Mouse (Mus musculus) telencephalon, adult 2 months (tissue): Measurements from ENCODE around the gene Abcg8.
A peak's percentile ranks its signal among the peaks of the same experiment; 100 is the strongest.

Source experiments
- DNase-seq: peaks from one replicate; pipeline ENCODE4 v3.0.0-alpha.2; 2011; ENCODE audit warnings: low read depth, low spot score

Gene Abcg8

DNA sequence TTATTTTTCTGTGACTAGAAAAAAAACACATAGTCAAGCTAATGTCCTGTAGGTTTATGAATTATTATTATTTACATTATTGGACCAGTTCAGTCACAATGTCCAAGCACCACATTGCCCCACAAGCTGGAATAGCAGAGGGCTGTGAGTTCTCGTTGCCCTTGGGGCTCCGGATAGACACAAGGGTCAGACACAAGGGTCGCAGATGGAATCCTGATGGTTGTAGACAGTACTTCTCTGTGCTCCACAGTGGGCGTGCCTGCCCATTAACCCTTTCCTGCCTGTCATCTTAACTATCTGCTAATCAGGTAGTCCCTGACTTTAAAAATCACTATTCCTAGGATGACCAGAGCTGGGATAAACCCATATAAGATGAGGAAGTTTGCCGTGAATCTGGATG lies 17.9 kb upstream of the Abcg8 start:
- no peak for DNase-seq

DNA sequence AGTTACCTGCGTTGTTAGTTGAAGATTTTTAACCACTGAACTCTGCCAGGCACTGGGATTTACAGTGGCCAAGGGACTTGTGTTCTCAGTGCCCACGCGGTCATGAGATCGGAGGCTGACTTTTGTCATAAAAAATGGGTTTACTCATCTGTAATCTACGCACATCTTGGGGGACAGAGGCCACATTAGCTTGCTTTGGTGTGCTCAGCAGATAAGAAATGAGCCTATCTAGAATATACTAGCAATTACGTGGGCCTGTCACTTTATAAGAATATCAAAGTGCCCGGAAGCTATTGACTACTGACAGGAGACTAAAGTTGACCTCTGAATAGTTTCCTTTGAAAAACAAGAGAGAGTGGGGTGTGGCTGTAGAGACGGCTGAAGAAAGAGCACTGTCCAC lies 17.2 kb upstream of the Abcg8 start:
- no peak for DNase-seq

DNA sequence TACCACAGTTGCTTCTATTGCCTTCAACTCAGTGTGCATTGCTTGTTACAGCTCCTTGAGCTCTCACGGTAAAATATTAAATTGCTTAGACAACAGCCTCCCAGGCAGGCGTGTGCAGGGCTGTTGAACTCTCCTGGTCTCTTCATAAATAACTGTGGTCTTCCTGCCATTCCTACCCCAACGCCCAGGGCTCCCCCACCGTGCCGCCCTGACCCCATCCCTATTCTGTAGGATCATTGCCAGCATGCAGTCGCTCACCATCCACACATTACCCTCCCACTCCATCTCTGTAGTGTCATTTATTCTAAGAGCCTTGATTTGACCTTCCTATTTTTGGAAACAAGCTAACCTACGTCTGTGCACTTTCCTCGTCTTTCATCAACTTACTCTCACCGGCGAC lies 11.0 kb upstream of the Abcg8 start:
- no peak for DNase-seq

DNA sequence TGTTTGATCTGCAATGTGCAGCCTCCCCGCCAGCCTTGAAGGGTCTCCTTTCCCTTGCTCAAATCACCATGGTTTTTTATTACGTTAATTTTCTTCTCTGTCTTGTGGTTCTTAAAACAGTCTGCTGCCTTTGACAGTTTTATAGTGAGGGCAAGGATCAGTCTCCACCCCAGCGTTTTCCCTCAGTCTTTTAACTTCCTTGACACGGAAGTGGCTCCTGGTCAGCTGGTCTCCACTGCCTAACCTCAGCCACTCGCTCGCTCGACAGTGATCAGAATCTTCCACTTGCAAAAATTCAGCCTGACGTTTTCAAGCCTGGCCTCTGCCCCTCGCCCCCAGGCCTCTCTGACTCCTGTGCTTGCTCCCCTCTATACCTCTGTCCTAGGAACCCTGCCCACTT lies 10.4 kb upstream of the Abcg8 start:
- no peak for DNase-seq

DNA sequence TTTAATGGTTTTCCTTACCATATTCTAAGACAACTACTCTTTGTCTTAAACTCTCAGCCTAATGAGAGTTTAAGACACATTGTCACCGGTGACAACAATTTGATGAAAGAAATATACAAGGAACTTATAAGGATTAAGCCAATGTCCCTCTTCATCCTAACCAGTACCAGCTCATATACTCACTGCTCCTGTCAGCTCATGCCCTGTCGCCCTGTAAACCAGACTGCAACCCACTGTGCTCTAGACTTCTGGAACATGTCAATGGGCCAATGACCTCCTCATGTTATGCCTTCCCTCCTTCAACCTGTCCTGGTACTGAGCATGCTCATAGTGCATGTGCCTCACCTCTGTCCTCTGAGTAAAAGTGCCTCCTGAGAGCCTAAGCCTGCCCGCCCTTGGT lies 8.3 kb upstream of the Abcg8 start:
- no peak for DNase-seq

DNA sequence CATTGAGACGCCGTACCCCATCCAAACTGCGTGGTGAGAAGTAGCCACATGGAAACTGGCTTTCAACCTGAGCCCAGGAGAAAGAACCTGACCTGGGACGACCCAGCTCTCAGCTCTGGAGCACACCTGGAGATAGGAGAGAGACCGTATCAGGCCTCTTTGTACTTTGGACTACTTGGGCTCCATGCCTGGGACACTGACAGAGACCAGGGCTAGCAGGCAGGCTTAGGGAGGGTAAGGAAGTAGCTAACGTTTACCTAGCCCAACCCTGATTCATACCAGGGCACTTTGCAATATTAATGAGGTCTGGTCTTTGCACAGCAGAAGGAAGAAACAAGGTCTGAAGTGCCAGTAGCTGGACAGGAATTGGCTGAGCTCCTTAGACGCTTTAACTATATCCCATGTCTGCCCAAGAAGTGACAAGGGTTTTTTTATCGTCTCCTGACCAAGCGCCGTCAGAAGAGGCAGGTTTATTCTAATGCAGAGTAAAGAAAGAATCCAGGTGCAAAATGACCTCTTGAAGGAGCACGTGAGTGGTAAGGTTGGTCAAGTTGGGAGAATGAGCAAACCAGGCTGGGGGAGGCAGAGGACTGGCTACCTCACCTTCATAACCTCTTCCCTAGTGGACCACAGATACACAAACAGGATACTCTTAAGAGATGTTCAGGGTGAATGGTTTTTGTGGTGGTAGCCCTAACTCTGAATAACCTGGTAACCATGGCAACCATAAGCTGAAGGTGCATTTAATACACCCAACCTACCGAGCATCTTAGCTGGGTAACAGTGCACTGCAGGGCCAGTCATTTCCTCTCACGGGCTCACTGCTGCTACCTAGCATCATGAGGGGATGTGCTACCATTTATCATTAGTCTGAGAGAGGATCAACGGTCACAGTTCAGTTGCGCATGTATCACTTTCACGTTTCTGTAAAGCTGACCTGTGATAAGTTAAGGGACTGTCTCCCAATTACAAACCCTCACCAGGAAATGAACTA lies 3.4 kb upstream of the Abcg8 start:
- DNase-seq: no peak

DNA sequence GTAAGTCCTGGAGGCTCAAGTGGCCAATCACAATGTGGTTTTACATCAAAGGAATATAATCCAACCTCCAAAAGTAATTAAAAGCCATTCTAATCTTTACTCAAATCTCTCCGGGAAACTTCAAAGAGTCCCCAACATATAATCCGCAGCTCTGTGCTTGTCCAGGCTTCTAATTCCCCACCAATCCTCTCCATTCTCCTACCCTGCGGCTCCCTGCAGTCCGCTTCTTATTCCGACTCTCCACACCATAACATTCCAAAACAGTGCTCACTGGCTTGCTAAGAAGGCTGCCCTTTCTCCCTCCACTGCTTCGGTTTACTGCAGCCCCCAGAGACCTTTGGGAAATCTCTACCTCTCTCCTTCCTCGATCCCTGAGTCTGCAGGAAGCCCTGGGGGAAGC lies 2.1 kb upstream of the Abcg8 start:
- DNase-seq: no peak

DNA sequence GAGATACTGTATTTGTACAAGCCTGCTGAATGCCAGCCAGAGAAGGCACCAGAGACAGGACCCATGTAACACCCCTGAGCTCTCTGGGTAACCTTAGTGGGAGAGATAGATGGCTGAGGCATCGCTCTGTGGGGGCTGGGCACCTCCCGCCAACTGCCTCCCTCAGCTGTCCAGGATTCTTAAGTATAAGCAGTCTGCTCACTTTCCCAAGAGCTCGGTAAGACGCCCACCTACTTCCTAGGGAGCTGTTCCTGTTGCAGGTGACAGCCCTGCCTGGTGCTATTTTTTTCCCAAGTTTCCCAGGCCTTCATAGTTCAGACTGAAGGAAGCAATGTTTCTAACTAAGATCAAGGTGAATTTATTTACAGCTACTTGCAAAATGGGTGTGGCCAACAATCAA lies 898 bp upstream of the Abcg8 start:
- DNase-seq: peak; percentile 47

DNA sequence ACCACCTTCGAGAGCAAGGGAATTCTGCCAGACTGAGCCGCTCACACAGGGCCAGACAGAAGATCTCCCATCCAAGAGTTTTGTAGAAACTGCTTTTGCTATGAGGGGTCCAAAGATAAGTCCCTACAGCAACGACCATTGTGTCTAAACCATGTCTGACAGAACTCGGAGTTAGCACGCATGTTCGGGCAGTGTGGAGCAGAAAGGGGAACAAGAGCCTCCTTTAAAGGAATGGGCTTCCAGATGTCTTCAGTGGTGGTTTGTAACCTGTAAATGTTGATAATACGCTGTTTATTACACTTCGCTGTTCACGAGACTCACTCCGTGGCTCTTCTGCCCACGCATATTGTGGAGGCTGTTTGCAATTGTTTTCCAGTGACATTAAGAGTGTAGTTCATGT lies 1.5 kb downstream of the Abcg8 start:
- DNase-seq: no peak

DNA sequence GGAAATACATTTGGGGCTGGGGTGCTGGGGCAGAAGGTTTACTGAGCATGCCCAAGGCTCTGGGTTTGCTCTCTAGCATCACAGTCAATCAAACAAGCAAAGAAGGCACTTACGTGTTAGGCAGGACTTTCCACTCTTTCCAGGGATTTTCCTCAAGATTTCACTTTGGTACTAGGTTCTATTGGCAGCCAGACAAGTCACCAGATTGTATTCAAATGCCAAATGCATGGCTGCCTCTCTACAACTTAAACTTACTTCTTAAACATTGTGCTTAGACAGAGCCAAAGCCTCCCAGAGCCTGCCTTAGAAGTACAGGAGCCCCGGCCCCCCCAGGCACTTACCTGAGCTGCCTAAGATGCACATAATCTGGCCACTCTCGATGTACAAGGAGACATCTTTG lies 5.6 kb downstream of the Abcg8 start:
- peak; percentile 64 for DNase-seq

DNA sequence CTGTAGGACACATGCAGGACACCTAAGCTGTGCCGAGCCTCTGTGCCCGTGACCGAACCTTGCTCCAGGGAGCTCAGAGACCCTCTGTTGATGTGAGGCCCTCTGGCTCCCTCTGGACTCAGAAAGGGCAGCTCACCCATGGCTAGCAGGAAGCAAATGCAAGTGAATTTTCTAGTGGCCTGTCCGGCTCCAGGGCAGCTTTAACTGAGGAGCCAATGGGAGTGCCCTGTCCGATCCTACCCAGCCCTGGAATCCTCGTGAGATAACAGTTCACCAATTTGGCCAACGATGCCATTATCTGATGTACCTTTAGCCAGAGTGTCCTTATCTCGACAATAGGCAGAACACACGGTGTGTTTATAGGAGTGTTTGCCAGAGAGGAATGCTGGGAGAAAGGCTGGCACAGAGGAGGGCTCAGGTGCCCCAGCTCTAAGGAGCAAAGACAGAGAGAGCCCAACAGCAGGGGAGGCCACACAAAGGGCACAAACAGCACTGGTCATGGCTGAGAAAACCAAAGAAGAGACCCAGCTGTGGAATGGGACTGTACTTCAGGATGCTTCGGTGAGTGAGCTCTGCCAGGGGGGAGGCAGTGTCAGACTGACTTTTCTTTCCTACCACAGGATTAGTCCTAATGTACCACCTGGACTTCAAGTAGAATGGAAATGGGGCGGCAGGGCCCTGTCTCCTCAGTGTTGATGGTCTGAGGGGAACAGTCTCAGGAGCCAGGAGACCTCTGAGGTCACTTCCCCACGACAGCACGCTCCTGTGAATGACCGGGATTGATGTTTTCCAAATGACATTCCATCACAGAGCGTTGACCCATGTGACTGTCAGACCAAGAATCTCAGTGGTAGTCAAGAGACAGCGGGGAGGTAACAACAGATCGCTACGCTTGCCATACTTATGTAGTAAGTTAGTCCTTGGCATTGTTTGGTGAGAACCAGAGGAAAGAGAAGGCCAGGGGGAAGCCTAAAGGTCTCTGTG lies 6.9 kb downstream of the Abcg8 start, which contains the start of gene Abcg5:
Gene Abcg5 (minus strand): TSS at position 278 of the 984 bp plus-strand sequence.
- DNase-seq: no peak

DNA sequence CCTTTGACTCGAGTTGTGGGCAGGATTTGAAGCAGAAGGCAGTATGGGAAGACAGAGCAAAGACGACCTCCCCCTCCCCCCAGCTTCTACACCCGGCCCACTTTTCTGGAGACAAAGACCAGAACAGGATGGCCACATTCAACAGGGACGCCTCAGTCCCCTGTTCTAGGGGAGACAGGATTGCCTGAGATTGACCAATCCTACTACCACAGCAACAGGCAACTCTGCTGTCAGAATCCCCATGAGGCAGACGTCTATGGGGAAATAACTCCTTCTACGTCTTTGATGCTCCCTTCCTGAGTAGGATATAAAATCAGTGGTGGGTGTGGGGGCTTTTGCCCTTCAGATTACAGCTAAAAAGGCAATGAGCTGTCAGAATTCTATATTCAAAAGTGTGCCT lies 8.2 kb downstream of the Abcg8 start:
- DNase-seq: no peak

DNA sequence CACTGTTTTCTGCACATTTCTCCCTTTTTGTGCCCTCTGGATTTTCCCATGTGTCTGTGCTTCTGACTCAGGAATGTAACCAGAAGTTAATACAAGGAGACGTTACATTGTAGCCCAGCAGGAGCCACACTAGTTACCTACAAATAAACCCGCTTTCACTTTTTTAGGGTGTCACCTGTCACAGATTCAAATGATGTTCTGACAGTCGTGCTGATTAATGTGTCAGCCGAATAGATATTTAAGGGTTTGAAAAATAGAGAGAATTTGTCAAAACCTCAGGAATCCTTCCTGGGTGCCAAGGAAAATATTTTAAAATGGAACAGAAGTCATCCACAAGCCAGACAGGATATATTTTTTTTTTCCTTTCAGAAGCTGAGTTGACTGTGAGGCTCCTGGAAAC lies 9.2 kb downstream of the Abcg8 start:
- DNase-seq: no peak

DNA sequence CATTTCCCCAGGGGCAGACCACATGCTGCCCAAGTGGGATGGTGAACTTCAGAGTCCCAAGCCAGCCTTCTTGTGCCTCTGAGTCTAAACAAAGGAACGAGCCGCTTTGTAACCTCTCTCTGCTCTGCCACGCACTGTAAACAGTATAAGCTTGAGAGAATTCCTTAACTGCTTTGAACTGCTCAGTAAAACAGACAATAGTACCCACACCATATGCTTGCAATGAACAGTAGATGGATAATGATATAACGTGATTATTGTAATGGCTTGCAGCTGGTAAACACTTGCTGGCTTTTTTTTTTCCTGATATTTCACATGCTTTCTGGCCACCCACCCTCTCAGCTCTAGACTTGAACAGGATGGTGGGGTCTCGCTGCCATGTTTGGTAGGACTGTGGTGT lies 11.9 kb downstream of the Abcg8 start:
- no peak for DNase-seq

DNA sequence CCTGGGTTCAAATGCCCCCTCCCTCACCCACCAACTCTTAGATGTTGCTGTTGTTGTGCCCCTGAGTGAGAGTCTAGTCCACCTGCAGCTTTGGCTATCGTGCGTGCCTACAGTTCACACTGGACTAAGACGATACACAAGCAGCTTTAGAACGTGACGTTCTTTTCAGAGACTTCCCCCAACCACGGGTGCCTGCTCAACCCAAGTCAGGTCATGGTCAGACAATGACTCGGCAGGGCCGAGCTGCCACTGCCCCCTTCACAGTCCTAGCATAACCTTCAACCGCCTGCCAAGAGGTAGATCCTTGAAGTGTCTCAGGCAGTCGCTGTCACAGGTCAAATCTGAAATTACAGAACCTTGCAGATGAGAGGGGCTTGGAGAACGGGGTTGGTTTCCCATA lies 12.7 kb downstream of the Abcg8 start:
- no peak for DNase-seq

DNA sequence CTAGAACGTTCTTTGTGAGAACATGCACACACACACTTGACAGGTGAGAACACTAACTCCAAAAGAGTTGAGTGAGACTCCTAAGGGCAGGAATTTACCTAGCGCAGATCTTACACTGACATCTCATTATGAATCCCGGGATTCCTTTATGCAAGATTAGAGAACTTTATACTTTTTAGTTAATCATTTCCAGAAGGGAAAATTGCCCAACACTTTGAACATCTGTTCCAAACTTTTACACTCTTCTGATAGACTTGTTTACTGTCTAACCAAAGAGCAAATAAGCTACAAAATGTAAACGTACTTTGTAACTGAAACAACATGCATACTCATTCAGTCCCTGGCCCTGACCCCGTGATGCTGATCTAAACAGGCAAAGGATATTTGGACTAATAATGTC lies 13.2 kb downstream of the Abcg8 start:
- no peak for DNase-seq

DNA sequence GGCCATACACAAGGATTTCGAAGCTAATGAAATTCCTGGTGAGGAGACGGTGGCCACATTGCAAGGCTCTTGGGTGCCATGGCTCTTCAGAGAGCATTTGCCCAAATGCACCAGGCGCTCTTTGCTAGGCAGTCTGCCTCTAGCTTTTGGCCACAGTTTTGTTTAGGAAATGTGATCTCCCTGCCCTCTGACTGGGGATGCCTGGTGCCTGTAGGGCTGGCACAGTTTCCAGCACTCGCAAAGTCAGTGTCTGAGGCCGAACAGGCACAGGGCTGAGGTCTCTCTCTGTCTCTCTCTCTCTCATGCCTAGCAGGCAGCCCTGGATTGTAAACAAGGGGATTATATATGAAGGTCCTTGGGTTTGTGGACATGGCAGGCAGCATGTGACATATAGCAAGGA lies 14.0 kb downstream of the Abcg8 start:
- DNase-seq: no peak

DNA sequence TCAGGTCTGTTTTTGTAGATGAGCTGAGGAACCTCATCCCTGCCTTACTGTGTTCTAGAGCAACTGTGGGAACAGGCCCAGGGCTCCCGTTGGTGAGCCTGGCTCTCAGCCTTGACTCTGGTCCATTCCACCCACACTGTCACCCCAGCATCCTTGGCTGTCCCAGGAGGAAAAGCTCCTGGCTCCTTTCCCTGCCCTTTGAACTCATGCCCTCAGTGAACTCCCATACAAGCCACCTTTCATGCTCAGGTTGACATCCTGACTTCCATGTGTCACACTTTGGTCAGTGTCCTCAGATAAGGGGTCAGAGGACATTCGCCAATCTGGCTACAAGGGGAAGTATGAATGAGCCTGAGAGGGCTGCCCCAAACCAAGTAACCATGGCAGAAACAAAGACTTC lies 17.6 kb downstream of the Abcg8 start:
- DNase-seq: no peak

DNA sequence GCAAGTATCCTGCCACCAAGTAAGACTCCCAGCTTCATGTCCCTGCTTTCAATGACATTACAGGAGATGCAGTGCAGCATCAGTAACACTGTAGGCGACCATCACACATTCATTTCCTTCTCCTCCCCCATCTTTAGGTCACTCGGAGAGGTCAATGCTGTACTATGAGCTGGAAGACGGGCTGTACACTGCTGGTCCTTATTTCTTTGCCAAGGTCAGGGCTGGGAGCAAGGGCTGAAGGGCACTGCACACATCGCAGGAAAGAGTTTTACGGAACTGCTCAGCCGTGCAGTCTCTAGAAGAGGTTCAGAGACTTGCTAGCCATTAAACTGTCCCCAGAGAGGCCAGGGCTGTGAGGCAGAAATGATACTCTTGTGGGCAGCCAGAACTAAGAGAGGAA lies 20.4 kb downstream of the Abcg8 start:
- no peak for DNase-seq

DNA sequence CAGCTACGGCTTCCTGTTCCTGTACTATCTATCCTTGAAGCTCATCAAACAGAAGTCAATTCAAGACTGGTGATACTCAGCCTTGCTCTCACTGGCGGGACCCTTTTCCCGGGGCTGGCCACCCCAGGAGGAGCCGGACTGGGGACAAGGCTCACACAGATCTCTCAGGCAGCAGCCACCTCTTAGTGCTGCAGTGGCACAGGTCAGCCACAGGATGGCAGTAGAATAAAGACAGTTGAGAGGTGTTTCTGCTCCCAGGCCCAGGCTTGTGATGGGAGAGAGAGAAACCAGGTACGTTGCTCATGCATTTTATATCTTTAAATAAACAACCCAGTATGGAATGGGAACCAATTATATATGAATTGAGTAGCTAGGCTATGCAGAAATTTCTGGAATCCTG lies 22.6 kb downstream of the Abcg8 start:
- DNase-seq: no peak

DNA sequence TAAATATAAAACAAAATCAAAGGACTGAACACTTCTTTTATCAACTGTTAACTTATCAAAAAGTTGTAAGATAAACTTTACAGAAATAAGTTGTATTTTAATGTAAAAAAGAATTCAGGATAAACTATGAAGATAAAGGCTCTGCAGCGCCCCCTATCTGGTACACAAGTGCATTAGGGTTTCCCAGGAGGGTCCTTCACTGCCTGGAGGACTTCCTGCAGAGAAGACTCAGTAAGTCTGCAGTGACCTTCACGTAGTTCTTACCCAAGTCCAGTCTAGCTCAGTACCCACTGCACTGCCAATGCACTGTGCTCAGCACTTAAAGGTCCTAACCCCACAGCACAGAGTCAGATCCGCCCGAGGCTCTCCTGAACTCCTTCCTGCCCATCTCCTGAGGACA lies 31.3 kb downstream of the Abcg8 start:
- DNase-seq: no peak

DNA sequence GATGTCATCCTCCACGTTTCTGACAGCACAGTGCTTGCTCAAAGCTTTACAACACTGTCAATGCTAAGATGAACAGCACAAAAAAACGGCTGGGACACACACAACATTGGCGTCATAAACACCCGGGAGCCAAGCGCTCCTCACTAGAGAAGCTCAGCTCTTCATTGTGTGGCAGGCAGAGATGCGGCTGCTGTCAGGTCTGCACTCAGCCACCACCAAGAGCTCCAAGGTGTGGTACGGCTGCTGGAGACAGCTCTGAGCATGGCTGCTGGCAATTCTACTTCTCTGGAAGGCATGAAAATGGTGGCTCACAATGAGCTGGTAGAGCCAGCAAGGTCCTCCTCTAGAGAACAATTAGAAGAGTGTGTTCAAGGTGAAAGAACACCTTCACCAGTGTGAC lies 32.7 kb downstream of the Abcg8 start:
- no peak for DNase-seq
